Mouse (Mus musculus) ES-CJ7 (cell line): Measurements from ENCODE around the gene Gm6657.

Experiments used
- DNase-seq: peaks from one replicate; pipeline ENCODE4 v3.0.0; 2011; ENCODE audit warnings: low read depth, low spot score

Gene Gm6657

DNA sequence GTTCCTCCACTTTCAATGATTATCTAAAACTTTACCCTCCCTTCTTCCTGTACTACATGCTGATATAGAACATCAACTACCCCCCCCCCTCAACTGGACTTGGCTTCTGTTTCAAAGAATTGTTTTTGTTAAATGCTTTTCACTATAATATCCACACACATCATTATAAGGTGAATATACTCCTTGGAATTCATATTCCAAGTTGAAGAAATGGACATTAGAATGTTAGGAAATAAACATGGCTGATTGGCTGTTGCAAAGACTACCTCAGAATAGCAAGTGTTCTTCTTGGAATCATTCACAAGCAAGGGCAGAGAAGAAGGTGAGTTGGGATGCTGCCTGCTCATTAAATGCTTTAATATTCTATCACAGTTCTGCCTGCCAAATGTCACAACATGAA is at the start of gene Gm6657:
Gene Gm6657, plus strand, starts transcription at position 301 of the 400 bp plus-strand sequence.
- no peak for DNase-seq

DNA sequence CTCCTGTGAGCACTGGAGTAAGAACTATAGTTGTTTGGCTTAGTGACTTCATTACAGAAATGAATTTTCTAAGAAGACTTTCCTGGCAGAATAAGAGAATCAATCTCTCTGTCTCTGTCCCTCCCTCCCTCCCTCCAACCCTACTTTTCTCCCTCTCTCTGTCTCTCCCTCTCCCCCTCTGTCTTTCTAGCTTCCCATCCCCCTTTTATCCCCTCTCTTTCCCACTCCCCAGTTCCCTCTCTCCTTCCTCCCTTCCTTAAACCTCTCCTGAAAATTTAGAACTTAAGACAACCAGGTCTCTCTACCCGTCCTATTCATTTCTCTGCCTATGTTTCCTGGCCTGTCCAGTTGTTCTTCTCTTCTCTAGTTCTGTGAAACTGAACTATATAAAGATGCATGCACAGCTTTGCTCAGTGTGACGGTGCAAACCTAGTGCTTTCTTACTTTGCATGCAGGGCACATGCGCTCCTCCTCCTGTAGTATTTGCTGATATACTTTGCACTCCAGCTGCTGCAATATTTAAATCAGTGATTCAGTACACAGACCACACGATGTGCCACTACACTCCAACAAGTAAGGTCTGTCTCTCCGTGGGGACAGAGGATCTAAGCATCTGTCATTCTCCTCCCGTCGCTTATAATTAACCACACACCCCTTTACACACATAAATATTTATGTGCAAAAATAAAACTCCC is 40.6 kb upstream of the Gm6657 start:
- DNase-seq, result no peak

DNA sequence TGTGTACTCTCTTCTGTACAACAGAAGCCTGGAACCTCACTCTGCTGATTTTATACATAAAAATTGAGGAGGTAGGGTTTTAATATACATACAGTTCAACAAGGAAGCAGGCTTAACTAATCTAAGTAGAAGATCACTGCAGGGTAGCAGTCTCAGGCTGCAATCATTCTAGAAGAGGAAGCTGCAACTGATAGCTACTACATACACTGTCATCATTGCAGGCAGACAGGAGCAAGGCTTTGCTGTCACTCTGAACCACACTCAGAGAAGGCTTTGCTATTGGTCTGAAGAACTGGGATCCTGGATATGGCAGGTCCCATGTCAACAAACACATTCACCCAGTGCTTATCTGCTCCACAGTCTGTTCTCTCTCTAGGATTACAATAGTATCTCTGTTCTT is 23.9 kb upstream of the Gm6657 start:
- DNase-seq, result no peak

DNA sequence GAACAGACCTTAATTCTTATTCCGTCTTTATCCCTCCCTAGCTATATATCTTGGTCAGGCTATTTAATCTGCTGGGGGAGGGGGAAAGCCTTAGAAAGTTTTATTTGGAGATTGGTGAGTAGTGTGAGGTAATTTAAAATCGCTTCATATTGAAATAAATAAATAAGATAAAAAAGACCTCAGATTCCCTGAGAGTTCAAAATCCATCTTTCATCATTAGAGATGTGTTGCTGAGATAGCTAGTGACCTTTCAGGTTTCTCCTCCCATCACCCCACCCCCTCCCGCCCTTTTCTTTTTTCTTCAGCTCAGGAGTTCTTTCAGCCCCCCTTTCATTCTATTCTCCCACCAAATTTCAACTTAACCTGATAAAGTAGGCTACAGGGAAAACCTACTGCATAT is 20.1 kb upstream of the Gm6657 start:
- DNase-seq, result no peak

DNA sequence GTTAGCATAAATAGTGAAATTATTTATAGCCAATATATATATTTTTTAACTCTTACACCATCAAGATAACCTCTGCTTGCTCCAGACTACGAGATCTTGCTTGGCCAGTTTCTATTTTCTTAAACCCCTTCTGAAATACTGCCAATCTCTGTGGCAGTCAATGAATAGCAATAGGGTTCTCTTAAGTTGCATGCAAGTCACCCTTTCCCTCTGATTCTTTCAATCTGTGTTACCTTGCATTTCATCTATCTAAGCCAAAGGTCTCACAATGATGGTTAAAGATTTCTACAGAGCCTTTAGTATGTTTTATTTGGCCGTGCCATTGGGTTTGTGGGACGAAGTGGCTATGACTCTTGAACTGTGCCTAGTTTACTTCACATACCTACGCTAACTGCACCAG is 19.4 kb upstream of the Gm6657 start:
- no peak for DNase-seq

DNA sequence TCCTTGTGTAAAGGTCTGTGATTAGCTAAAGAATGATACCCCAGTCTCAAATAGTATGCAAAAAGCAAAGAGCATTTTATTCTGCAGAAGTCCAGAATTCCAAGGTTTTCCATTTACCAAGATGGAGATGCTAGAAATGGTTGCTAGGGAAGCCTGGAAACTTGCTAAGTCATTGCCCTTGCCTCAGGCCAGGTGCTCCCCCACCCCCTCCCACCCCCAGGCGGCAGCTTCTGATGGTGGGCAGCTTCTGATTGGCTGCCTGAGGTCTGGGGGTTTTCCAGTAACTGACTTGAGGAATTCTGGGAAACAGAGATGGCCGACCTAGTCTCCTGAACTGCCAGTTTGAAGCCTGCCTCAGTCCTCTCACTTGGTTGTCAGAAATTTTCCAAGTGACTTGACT is 12.6 kb upstream of the Gm6657 start:
- peak; percentile 64 for DNase-seq

DNA sequence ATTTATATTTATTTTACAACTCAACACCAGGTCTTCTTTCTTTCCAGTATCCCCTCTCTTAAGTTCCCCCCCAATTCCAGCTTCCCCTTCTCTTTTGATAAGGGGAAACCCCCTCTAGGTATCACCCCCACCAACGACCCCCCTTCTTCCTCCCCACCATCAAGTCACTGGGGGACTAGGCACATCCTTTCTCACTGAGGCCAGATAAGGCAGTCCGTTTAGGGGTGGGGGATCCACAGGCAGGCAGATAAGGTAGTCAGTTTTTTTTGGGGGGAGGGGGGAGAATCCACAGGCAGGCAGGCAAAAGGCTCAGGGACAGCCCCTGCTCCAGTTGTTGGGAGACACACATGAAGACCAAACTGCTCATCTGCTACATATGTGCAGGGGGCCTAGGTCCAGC is 1.3 kb downstream of the Gm6657 start:
- DNase-seq, result no peak

DNA sequence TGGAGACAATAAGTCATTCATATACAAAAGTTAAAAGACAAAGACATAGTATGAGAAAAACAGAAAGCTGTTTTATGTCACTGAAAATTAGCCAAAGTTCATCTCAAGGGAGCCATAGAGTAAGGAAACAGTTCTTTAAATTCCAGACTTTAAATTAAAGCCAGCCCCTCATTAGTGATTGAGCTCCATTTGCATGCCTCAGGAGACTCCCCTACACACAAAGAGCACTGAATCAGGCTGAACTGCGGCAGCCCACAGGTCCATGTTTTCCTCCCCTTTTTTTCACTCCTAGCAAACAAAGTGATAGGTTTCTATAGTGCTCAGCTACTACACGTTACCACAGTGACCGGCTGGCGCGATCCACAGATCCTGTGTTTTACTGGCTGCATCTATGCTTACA is 9.6 kb downstream of the Gm6657 start:
- no peak for DNase-seq

DNA sequence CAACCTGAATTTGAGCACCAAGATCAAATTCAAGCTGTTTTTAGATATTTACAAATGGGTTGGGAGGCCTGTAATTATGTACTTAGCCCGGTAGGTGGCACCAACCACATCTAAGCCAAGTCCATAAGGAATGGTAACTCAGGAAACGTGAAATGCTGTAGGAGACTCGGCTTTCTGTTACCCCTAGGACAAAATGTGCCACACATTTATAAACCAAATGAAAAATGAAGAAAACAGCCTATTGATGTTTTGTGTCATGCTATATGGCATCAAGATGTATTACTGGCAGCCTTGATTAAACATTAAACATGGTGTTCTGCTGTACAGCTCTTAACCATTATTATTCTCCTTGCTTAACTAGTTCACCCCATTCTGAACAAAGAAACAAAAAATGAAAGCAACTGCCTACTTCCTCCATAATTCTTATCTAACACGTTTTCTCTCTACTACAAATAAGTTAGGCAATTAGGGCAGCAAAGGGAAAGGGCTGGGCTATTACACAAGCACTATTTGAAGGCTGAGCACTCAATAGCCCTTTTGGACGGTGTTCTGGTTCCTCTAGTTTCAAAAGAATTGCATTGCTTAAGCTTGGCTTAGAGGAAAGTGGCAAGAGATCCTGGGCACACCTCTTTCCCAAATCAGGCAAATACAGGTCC is 12.0 kb downstream of the Gm6657 start:
- DNase-seq, result peak; percentile 65

DNA sequence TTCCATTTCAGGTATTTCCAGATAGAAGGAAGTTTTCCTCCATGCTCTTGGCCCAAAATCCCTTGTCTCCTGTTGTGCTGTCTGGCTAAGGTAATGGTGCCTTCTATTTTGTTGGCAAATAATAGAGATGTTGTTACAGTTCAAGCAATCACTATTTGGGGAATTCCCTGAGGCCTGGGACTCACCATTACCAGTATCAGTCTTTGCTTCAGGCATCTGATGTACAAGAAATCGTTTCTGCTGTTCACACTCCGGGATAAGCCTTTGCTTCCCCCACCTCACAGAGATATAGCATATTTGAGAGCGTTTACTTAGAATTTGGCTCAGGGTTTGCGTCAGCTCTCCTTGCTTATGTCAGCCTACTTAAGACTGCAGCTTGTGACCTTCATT is 12.5 kb downstream of the Gm6657 start:
- no peak for DNase-seq

DNA sequence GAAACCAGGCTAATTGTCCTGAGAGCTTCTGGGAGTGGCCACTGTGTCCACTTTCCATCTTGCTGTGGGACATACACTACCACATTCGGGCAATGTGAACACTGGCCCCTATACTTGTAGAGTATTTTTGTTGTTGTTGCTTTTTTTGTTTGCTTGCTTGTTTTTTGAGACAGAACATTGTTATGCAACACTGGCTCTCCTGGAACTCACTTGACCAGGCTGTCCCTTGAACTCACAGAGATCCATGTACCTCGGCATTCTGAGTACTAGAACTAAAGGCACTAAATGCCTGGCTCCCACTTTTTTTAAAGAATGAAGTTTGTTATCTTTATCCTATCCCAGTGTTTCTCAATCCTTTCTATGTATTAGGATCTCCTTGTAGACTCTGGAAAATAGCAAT is 15.8 kb downstream of the Gm6657 start:
- no peak for DNase-seq

DNA sequence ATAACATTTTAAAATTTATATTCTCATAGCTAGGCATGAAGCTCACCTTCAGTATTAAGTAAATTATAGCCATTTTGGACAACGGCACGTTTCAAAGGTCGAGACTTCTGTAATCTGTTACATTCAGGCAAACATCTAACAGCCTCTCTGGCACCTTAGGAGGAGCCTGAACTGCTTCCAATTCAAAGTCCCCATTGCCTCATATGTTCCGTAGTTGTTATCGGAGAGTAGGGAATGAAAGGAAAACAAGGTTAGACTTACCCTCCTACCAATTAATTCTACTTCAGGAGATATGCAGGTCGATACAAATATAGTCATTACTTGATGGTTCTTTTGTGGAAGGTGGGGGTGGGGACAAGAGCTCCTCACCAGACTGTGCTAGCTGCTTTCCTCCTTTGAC is 21.4 kb downstream of the Gm6657 start:
- DNase-seq, result no peak

DNA sequence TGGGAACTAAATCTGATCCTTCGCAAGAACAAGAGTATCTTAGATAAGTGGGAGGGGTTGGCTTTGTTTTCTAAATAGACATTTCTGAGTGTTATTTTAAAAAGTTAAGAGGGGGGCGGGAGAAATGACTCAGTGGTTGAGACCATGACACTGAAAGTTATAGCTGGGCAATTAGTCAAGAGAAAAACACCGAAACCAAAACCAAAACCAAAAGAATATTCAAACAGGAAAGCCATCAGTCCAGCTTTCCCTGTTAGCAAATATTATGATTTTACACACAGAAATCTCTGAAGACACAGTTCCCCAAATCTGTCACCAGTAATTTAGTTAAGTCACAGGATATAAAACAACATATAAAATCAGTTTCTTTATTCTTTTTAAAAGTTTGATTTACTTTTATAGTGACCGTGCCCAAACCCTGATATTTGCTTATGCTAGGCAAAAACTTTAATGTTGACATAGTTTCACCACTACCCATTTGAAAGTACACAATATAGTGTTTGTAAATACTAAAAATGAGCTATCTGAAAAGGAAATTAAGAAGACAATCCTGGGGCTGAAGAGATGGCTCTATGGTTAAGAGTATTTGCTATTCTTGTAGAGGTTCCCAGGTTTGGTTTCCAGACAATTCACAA is 25.3 kb downstream of the Gm6657 start:
- no peak for DNase-seq

DNA sequence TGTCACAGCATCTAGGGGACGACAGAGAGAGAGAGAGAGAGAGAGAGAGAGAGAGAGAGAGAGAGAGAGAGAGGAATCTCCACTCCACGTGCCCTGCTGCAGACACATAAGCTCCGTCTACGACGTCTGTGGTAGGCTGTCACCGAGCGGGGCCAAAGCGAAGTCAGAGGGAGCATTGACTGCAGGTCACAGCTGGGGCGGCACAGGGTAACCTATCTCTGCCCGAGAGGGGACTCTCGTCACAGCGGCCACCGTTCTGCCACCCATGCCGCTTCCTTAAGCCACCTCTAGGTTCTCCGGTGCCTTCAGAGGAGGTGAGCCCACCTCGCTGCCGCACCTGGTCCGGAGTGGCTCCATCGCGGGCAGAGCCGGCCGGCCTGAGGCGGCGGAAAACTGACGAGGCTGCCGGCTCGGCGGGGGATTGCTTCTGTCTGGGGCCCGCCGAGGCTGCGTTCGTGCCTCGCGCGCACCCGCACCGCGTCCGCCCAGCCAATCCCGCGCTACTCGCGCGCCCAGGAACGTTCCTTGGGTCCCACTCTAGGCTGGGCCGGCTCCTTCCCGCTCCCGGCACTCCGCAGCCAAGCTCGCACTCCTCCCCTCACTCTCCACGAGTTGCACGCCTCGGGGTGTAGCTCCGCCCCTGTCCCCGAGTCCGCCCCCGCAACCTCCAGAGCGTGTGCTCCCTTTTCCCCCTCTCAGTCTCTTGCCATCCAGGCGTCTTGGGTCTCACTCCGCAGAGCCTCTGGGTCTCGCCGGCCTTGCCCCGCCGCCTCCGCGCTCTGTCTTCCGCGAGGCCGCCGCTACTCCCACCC is 31.9 kb downstream of the Gm6657 start, which contains the start of gene Gphn:
Gene Gphn, plus strand, starts transcription at position 673 of the 812 bp plus-strand sequence.
- peak; percentile 92 for DNase-seq

DNA sequence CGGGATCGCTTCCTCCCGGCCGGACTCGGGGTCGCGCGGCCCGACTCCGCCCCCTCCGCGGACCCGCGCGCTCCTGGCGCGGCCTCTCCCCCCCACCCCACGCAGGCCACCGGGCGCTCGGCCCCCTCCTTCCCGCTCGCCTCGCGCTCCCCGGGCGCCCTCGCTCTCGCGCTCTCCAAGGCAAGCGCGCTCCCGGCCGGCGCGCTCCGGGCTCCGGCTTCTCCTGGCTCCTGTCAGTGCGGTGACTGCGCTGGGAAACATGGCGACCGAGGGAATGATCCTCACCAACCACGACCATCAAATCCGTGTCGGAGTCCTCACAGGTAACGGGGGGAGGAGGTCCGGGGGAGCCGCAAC is 32.5 kb downstream of the Gm6657 start:
- peak; percentile 80 for DNase-seq

DNA sequence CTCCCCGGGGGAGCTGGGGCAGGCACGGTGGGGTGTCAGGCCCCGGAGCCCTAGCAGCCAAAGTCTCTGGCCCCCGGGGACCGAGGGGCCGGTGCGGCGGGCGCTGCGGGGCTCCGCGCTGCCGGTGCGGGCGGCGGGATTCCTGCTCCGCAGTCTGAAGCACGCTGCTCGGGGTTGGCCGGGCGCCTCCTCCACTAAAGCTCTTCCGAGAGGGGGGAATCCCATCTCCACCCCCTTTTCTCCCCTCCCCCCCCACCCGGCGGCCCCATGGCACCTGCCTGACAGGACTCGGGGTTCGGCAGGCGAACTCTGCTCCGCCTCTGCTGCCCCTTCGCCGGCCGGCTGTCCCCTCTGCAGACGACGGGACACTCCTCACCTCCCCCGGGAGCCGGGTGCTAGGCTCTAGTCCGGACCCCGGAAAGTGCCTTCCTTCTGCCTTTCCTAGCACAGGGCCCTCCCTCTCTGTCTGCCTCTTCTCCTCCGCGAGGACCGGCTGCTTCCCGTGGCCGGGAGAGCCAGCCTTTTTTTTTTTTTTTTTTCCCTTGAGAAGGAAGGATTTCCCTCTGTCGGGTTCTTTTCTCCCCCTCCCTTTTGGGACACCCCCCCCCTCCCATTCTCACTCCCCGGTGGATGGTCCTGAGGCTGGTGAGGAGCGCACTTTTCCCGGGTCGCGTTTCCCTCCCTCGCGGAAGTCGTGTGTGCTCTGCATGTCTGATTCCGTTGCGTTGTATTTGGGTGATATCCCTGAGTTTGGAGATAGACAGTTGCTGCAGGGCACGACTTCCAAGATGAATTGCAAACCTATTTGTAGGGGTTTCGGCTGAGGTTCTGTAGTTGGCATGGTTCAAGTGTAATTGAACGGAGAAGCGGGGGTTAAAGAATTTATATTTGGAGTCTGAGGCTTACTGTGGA is 33.2 kb downstream of the Gm6657 start:
- DNase-seq, result peak; percentile 37

DNA sequence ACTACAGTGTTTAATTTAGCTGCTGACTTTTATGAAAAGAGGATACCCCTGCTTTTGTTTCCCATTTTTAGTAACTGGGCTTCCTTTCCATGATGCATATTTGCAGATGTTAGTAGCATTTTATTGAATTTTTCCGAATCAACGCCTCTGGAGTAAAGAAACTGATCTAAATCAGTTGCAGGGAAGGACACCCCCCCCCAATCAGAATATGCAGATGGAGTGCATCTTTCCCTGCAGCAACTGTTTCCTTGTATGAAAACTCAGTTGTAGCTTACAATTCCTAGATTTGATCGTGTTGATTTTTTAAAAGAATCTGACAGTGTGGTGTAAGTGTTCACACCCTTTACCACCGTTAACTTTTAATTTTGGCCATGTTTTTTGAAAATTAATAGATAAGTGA is 34.1 kb downstream of the Gm6657 start:
- DNase-seq, result no peak

DNA sequence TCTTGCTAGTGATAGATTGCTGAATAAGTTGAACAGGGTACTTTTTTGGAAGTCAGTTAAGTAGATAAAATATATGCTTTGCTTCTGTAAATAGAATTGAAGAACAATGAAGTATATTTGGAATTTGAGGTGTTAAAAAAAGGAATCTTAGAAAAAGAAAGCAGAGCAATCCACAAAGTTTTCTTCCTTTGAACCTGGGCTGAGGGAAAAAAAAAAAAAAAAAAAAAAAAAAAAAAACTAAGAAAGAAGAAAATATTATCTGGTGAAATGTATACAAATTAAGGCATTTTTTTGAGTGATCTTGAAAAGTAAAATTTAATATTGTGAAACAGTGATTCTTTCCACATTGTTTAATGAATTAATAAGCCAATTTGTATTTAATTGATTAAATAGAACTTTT is 38.5 kb downstream of the Gm6657 start:
- no peak for DNase-seq

DNA sequence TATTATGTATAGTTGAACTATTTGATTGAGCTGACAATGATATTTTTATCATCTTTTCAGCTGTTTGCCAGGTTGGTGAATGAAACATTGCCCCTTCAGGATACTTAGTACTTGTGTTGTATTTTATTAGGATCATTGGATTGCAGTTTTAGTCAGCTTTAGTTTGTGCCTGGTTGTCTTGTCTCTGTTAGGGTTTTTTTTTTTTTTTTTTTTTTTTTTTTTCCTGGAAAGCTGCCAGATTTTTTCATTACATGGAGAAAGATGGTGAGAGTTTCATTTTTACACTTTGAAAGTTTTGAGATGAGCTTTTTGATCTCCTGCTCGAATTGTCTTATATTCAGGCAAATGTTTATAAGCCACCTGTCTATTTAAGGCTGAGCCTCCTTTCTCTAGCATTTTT is 54.3 kb downstream of the Gm6657 start:
- DNase-seq, result no peak

DNA sequence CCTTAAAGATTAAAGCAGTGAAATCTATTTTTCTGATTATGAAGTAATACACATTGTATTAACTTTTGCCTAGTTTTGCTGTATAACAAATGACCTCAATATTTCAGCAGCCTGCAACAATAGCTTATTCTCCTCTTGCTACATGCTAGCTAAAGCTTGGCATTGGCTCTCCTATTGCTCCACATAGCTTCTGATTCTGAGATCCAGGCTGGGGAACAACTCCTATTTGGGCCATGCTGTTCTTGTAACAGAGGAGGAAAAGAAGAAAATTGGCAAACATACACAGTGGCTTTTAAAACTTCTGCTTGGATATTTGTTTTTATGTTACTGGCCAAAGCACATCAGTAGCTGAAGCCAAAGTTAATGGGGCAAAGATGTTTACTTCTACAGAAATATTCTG is 55.1 kb downstream of the Gm6657 start:
- no peak for DNase-seq
